Mouse (Mus musculus) cerebral cortex, adult 2 months (tissue): Measurements from ENCODE around the gene Ackr3.

Source experiments
- WGBS: fragments of 180-500 bp; shearing (Covaris S2); methylation state at CpG from one replicate; pipeline ENCODE4 v1.1.7; 2018; 5-methylcytosine and 5-hydroxymethylcytosine counted together

Gene Ackr3

DNA sequence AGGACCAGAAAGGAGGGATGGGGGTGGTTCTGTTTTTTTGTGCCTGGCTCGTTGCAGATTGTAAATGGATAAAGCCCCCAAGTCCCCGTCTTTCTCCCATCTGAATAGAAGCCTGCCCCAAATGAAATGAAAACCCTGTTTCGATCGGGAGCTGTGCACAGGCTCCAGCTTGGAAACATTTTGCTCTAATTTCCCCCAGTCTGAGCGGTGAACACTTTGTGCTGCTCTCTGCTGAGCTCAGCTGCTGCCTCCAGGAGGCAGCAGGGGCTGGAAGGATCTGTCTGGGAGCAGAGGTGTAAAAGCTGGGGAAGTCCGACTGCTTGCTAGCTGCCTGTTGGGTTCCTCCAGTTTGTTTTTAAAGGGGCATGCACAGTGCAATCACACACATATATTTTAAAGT, 1.4 kb downstream of the Ackr3 start:
- WGBS, result 6% methylated on average over 6 of the region's 6 CpGs

- WGBS, result 53% methylated on average over 3 of the region's 3 CpGs
Observed at GRCm38 (mm10) chr1:90206684-90207083, 2.9 kb downstream of the Ackr3 start.

DNA sequence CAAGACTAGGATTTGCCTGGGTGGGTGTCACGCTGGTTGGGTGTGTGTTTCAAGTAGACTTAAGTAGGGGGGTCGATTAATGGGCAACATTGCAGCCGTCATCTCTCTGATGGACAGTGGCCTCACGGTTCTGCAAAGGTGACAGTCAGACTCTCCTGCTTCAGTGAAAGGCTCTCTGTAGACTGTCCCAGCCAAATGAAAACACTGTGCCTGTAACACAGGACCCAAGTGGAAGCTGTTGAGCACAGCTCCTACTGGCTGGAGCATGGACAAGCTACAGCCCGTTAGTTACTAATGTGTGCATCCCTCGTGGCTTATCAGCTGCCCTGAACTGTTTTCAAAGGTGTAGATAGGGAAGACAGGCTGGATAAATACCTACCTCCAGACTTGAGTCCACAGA, 3.5 kb downstream of the Ackr3 start:
- WGBS, result 63% methylated on average over 6 of the region's 6 CpGs

GRCm38 (mm10) chr1:90207739-90208502, 4.1 kb downstream of the Ackr3 start:
- 67% methylated on average over 6 of the region's 6 CpGs for WGBS

- 49% methylated on average over 9 of the region's 9 CpGs for WGBS
Observed at GRCm38 (mm10) chr1:90208503-90208860, 4.7 kb downstream of the Ackr3 start.

DNA sequence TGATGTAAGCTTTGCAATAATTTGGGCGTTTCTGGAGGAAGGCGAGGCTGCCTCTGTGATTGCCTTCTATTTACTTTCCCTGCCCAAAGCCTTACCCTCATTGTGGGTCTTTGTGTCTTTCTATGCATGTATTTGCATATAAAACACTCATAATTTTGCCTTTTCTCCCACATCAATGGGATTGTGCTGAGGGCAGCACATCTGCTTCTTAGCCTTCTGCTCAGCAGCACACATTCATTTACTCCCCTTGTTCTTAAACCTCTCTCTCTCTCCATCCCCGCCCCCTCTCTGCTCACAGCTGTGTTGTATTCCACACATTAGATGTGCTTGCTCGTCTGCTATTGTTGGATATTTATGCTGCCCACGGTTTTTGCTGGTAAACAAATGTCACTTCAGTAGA, 5.3 kb downstream of the Ackr3 start:
- 60% methylated on average over 5 of the region's 5 CpGs for WGBS

DNA sequence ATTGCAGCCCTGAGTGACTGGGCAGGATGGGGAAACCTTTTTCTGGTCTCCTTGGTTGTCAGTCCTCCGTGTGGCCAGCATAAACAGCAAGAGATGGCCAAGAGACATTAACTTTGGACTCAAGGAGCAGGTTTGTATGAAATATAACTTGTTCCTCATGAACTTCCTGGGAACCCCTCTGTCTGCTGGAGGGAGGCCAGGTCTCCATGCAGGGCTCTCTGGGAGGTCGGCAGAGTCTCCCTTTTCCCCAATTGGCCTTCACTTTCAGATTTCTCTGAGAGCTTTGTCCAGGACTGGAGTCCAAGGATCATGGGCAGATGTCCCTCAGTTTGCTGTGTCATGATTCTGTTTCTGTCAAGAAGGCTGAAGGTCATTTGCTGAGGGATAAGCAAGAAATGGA, 6.0 kb downstream of the Ackr3 start:
- 72% methylated on average over 2 of the region's 2 CpGs for WGBS

GRCm38 (mm10) chr1:90210346-90210745, 6.6 kb downstream of the Ackr3 start:
- WGBS, result 81% methylated on average over 6 of the region's 6 CpGs

DNA sequence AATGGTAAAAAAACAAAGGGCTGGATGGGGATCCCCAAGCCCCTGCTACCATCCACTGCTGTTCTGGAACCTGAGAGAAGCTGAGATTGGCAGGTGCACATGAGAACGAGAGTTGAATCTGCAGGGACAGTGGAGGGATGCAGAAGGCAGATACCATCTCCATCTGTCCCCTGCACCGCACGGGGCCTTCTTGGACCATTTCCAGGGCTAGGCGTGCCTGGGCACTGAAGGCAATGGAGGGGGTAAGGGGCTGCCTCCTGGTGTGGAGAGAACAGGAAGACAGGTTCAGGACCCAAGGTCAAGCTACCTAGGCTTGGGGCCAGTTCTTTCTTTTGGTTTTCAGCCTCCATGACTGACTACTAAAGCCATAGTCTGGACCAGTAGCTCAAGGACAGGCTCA, 7.0 kb downstream of the Ackr3 start:
- 59% methylated on average over 4 of the region's 4 CpGs for WGBS

DNA sequence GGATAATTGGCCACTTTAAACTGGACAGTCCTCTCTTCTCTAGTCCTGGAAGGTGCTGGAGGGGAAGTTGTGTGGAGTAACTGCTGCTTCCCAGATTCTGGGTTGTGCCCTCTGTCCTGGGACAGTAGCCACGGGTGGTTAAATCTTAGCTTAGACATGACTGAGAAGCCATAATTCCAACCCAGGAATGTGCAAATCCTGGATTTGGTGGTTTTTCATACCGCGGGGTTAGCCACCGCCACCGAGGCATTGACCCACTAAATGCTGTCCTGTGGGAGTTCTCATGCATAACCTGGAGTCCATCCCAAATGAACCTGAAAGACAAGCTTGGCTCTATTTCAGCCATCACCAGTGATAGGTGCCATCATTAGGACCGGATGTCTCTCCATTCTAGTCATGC, 8.6 kb downstream of the Ackr3 start:
- WGBS, result 92% methylated on average over 6 of the region's 6 CpGs

GRCm38 (mm10) chr1:90212901-90213300, 9.1 kb downstream of the Ackr3 start:
- WGBS, result 51% methylated on average over 6 of the region's 6 CpGs

GRCm38 (mm10) chr1:90214021-90214420, 10.2 kb downstream of the Ackr3 start:
- 97% methylated on average over 12 of the region's 12 CpGs for WGBS

DNA sequence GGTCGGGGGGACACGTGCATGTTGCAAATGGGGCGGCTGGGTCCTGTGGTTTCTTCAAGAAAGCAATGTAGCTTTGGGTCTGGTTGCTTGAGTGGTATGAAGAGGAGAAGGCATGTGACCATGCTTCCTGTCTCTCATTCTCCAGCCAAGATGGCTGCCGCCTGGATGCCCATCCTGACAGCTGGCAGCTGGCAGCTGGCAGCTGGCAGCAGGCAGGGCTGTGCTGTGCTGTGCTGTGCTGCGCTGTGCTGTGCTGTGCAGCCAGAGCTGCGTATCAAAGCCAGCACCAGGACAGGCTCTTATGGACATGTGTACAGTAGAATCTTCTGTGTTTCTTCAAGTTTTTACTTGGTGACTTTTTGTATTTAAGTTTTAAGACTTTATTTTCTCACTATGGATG, 11.1 kb downstream of the Ackr3 start:
- 88% methylated on average over 6 of the region's 6 CpGs for WGBS

DNA sequence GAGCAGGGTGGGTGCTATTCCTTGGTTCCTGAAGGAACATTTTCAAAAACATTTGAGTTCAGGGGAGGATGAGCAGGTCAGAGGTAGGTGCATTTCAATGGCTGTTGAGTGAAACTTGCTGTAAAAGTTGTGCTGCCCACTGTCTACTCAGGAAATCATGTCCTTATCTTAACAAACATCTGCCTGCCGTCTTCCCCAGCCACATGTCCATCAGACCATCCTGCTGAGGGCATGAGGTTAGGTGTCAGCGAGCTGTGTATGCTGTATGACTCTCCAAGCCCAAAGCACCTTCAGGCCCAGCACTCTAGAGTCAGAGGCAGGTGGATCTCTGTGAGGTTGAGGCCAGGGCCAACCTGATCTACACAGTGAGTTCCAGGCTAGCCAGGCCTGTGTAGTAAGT, 12.1 kb downstream of the Ackr3 start:
- WGBS, result 85% methylated on average over 2 of the region's 2 CpGs

DNA sequence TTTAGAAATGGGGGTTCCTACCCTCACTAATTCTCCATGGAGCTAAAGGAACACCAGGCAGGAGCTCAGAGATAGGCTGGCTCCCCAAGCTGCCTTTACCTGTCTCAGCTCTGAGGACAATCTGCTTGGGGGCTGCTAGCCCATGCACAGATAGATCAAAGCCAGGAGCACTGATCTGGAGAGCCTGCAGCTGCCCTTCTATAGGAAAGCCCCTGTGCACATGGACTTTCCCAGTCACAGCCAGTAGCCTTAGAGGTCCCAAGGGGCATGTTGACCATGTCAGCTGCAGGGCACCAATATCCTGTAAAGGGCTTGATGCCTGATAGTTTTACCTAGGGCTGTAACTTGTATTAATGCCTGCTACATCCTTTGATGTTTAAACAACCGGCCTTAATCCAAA, 12.6 kb downstream of the Ackr3 start:
- 84% methylated on average over 1 of the region's 1 CpGs for WGBS

GRCm38 (mm10) chr1:90220280-90220679, 16.5 kb downstream of the Ackr3 start:
- WGBS, result 72% methylated on average over 9 of the region's 9 CpGs

- 85% methylated on average over 4 of the region's 4 CpGs for WGBS
Observed at GRCm38 (mm10) chr1:90220844-90221243, 17.1 kb downstream of the Ackr3 start.

DNA sequence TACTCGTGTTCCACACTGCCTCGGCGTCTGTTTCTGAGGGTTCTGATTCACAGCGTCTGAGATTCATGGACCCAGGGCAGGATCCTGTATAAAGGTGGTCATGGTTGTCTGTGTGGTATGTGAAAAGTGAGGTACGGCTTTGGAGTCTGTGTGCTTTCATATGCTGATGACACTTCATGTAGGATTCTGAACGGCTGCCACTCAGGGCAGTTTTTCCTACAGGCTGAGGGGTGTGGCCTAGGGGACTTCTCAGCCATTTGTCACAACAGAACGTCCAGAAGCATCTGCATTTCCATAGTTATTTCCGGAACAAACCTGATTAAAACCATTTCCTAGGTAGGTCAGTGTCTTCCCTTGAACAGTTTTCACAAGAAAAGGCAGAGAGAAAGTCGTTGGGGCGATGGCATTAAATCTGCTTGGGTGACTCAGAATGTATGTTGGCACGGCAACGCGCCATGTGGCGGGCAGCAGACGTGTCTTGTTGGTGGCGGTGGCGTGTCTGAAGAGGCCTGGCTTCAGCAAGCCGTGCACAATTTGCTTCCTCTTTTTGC, 18.1 kb downstream of the Ackr3 start:
- 43% methylated on average over 18 of the region's 18 CpGs for WGBS

GRCm38 (mm10) chr1:90222427-90222901, 18.7 kb downstream of the Ackr3 start:
- WGBS, result 46% methylated on average over 17 of the region's 17 CpGs

GRCm38 (mm10) chr1:90223006-90223405, 19.2 kb downstream of the Ackr3 start:
- WGBS, result 75% methylated on average over 2 of the region's 2 CpGs

GRCm38 (mm10) chr1:90225603-90226254, 21.9 kb downstream of the Ackr3 start:
- 80% methylated on average over 9 of the region's 9 CpGs for WGBS

GRCm38 (mm10) chr1:90227684-90228322, 24.0 kb downstream of the Ackr3 start:
- 40% methylated on average over 12 of the region's 12 CpGs for WGBS

DNA sequence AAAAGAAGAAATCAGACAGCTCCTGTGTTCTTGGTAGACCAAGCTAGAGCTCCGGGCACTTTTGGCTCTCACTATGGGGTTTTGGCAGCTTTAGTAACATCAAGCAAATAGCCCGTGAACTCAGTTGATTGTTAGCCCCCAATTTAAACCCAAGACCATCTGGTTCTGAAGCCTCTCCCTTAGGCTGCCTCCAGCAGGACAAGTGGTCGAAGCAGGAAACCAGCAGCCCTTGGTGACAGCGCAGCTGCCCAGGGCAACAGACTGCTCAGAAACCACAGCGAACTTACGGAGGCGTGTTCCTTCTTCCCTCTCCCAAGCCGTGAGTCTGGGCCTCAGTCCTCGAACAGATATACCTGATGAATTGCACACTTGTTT, 24.5 kb downstream of the Ackr3 start:
- WGBS, result 60% methylated on average over 9 of the region's 9 CpGs
